Comparison of ENCODE assay signal across 8 mouse cellular contexts in the genomic region with DNA sequence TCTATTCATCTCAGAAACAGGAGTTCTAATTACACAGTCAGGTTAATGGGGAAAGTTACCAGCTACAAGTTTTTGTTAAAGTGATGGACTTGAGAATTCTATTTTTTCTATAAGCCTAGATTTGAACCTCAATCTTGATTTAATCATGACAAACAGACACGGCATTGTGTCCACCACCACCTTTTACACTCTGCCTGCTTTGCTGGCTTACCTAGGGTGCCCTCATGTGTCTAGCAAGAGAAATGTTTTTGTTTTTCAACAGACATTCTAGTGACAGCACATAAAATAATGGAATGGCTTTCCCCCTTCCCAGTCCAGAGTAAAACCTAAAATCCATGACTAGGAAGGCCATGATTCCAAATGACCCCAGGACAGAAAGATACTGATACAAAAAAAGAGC. TPM values are rescaled to one million over a fixed set of nuclear protein-coding genes. Genes with fewer than 3 reads are reported as not detected.
DNase-seq lines count a peak whose midpoint lies in the region; ATAC-seq and TF ChIP-seq lines count a peak whose summit lies in the region.

No protein-coding gene starts in this region.

- H3K9me3 ChIP-seq in limb, embryonic 13.5 days = no peaks in the 10 kb centered on the region
- H3K9me3 ChIP-seq in intestine, embryonic 15.5 days = no peaks in the 10 kb centered on the region

- intact Hi-C loops in left cerebral cortex, adult 2 months (cut with DNase I) = loop anchor here (1.0 to 5.0 kb wide), 2 partner anchors 177 to 520 kb away; a partner anchor contains a TSS

- DNase-seq in embryo, embryonic 10 days (ENCODE audit: low spot score) = peak; percentile 53
- DNase-seq in embryo, embryonic 9.5 days (ENCODE audit: extremely low spot score) = no peak
- no peak for DNase-seq in left cerebral cortex, adult 2 months (ENCODE audit: extremely low spot score in 1 of 2, low spot score in 2 of 2)
- DNase-seq in left cerebral cortex, adult 18-20 months (ENCODE audit: low spot score in 2 of 2) = no peak
- DNase-seq in ES-CJ7 (ENCODE audit: low read depth, low spot score) = peak; percentile 38
- DNase-seq in layer of hippocampus, adult 11-12 months (ENCODE audit: low spot score) = no peak

- no peak overlapping the region for H3K4me3 ChIP-seq in left cerebral cortex, adult 2 months
- H3K4me3 ChIP-seq in limb, embryonic 13.5 days = no peak overlapping the region
- H3K4me3 ChIP-seq in intestine, embryonic 15.5 days (replicated peaks) = no peak overlapping the region

- ATAC-seq in limb, embryonic 13.5 days (ENCODE audit: low FRiP score, low read depth) = 0 out of 2 replicates have a peak, but pooled peaks have one; percentile 62
- ATAC-seq in intestine, embryonic 15.5 days = no peak

- H3K4me2 ChIP-seq in limb, embryonic 13.5 days (replicated peaks) = no peak overlapping the region
- H3K4me2 ChIP-seq in intestine, embryonic 15.5 days (replicated peaks) = no peak overlapping the region

- H3K36me3 ChIP-seq in limb, embryonic 13.5 days = peaks cover 46% of the 10 kb centered on the region
- H3K36me3 ChIP-seq in intestine, embryonic 15.5 days = no peaks in the 10 kb centered on the region

- H3K27me3 ChIP-seq in limb, embryonic 13.5 days = no peaks in the 10 kb centered on the region
- H3K27me3 ChIP-seq in intestine, embryonic 15.5 days (replicated peaks) = no peaks in the 10 kb centered on the region

- peak; percentile 65 for TF ChIP-seq CTCF in left cerebral cortex, adult 2 months (IDR thresholded peaks at IDR 0.05)

- H3K9ac ChIP-seq in limb, embryonic 13.5 days = no peak overlapping the region
- H3K9ac ChIP-seq in intestine, embryonic 15.5 days = no peak overlapping the region

- no peak overlapping the region for H3K27ac ChIP-seq in left cerebral cortex, adult 2 months
- peak overlapping the region; percentile 34; the same call in 1 of the 2 replicates for H3K27ac ChIP-seq in limb, embryonic 13.5 days
- no peak overlapping the region for H3K27ac ChIP-seq in intestine, embryonic 15.5 days

- H3K4me1 ChIP-seq in limb, embryonic 13.5 days = peaks cover 21% of the 10 kb centered on the region
- no peaks in the 10 kb centered on the region for H3K4me1 ChIP-seq in intestine, embryonic 15.5 days (replicated peaks)

- 3% methylated on average over 1 of the region's 1 CpGs for WGBS in limb, embryonic 13.5 days
- WGBS in intestine, embryonic 15.5 days = 22% methylated on average over 1 of the region's 1 CpGs

RNA-seq across cellular contexts. Expression of a gene that starts 46.6 kb away (rescaled TPM):
- under 1 TPM; 0.35 to 0.54 TPM for total RNA-seq in left cerebral cortex, adult 2 months (2021)
- under 1 TPM; 0.21 to 0.63 TPM for total RNA-seq in left cerebral cortex, adult 18-20 months (2021)
- 19.7 and 20.2 TPM in 2 replicates for polyA plus RNA-seq in limb, embryonic 13.5 days (2015; fragmentation: Nextera tagmentation; extraction: Ambion mirVana)
- 12.1 and 16.0 TPM in 2 replicates for polyA plus RNA-seq in intestine, embryonic 15.5 days (2015; fragmentation: Nextera tagmentation; extraction: Ambion mirVana)

Comparison
In these comparisons a context has a peak if more than half of its experiments do, and no peak if none do; other contexts are left out.
1. DNase-seq: peak in embryo, embryonic 10 days (single experiment) and ES-CJ7 (single experiment); none in embryo, embryonic 9.5 days (single experiment), left cerebral cortex, adult 2 months (0 of 2), left cerebral cortex, adult 18-20 months (0 of 2) and layer of hippocampus, adult 11-12 months (single experiment).